Comparison of ENCODE assay signal across 12 mouse cellular contexts in the genomic region with DNA sequence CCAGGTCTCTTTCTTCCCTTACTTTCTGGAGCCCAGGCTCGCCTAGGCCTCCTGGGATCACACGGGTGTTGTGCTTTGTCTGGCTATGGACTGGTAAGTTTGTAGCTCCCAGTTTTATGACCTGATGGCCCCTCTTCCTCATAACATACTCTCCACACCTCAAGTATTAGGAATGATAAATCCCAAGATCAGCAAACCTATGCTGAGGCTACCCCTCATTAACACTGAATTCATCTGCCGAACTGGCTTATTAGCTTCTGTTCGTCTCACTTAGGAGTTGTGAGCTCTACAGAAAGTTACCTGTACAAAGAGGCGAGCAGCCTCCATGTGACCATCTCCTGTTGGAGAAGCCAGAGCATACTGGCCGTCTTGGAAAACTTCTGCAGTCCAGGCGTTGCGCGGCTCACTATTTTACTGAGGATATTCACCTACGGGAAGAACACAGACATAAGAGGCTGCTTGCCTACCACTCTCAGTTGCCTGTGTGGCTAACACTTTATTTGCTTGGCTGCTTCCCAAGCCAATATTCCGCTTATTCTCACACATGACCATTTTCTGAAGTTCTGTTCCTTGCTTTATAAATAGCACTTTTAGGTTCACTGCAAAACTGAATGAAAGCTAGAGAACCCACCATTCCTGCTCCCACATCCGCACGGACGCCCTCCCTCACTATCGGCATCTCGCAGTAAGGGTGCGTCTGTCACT.
"Had no signal": no experiment of that assay in that cellular context is flagged by ENCODE, and none has a peak within 500 bp of the region (broad histone marks: within the 10 kb centered on the region; RNA-seq: fewer than 3 reads in every experiment).

No protein-coding gene starts in this region.

- DNase-seq: left cerebral cortex, postnatal 4 days; liver; liver, embryonic 13.5 days; liver, postnatal 0 days; lung, adult 18-20 months; lung, adult 2 months; lung, embryonic 14.5 days; lung, postnatal 10 days; lung, postnatal 14 days; lung, postnatal 36 days; lung, postnatal 4 days; midbrain, embryonic 14.5 days had no signal
